Mouse (Mus musculus): ENCODE results near the gene Plxna2.

DNA sequence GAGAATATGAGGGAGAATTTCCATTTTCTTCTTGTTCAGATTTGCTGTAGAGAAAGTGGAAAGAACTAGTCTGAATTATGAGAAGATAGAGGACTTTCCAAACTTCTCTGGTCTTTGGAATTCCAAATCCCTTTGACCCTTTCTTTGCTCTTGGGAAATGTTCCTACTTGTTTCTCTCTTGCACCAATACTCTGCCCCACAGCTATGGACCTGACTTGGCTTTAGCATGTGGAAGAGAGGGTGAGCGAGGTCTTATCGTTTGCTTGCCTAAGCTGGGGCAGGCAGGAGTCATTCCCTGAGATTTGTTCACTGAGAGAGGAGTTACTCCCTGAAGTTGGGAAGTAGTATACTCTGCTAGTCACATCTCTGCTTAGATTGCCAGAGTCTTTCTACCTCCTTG lies 32.5 kb downstream of the Plxna2 start:
- TF ChIP-seq CTCF (IDR thresholded peaks at IDR 0.05; ENCODE audit: low read depth, low read length) (no peak), POLR2A (IDR thresholded peaks at IDR 0.05; ENCODE audit: extremely low read depth, insufficient read depth, low read length) (no peak)
